Mouse (Mus musculus) spleen, embryonic (tissue): Measurements from ENCODE around the gene Dennd5a.

Experiments
- CTCF ChIA-PET: fragments of 350-600 bp; sonication (Branson Sonifier 250); formaldehyde crosslinking; loops from one replicate; lab custom pipeline; 2022; lab: Charles Lee

Dennd5a gene

GRCm38 (mm10) chr7:109844100-109844499 lies 116.2 kb downstream of the Dennd5a start:
- CTCF ChIA-PET: no interaction called here
